Mouse (Mus musculus) lung, embryonic 14.5 days (tissue): ENCODE data around the gene Cd81. TPM values are rescaled to one million over a fixed set of nuclear protein-coding genes. Genes with fewer than 3 reads are reported as not detected.

Source experiments
- ATAC-seq: fragments of 200-750 bp; cut with Nextera tagmentation; 2 replicates; pipeline ENCODE4 v1.8.0; 2017; ENCODE audit warnings: mild to moderate bottlenecking, moderate TSS enrichment, moderate library complexity; ENCODE audit not compliant: insufficient read depth
- DNase-seq: peaks from one replicate; pipeline ENCODE4 v3.0.0-alpha.2; 2015
- H3K27ac ChIP-seq: fragments of 300-500 bp; sonication (generic); 2 replicates; pipeline ENCODE4 v1.5.1; 2014; ENCODE audit warnings: low read depth, mild to moderate bottlenecking, moderate library complexity
- H3K27me3 ChIP-seq: fragments of 300-500 bp; sonication (generic); 2 replicates; pipeline ENCODE4 v1.6.1; 2014; ENCODE audit warnings: low read length, control low read depth; ENCODE audit not compliant: insufficient read depth
- H3K36me3 ChIP-seq: fragments of 300-500 bp; sonication (generic); 2 replicates; pipeline ENCODE4 v1.6.1; 2014; ENCODE audit warnings: control low read depth; ENCODE audit not compliant: insufficient read depth
- H3K4me1 ChIP-seq: fragments of 300-500 bp; sonication (generic); 2 replicates; pipeline ENCODE4 v1.6.1; 2014; ENCODE audit warnings: antibody characterized with exemption, control low read depth; ENCODE audit not compliant: insufficient read depth
- H3K4me2 ChIP-seq: fragments of 300-500 bp; sonication (generic); 2 replicates; pipeline ENCODE4 v1.6.1; 2014; ENCODE audit warnings: mild to moderate bottlenecking
- H3K4me3 ChIP-seq: fragments of 300-500 bp; sonication (generic); 2 replicates; pipeline ENCODE4 v1.5.1; 2014; ENCODE audit warnings: low read depth, low read length
- H3K9ac ChIP-seq: fragments of 300-500 bp; sonication (generic); 2 replicates; pipeline ENCODE4 v1.6.1; 2014
- H3K9me3 ChIP-seq: fragments of 300-500 bp; sonication (generic); 2 replicates; pipeline ENCODE4 v1.6.1; 2016; ENCODE audit warnings: low read depth, low read length, control low read depth
- CTCF ChIP-seq: IDR thresholded peaks from 2 replicates; pipeline ENCODE4 v1.5.1; 2016; ENCODE audit warnings: antibody characterized with exemption, low read depth
- WGBS: fragments of 180-500 bp; shearing (Covaris S2); extraction: QIAGEN DNeasy Blood & Tissue Kit; methylation state at CpG from one replicate; pipeline ENCODE4 v1.1.7; 2014; 5-methylcytosine and 5-hydroxymethylcytosine counted together
- polyA plus RNA-seq: library from polyadenylated mRNA; unstranded; fragments of >200 nt; fragmentation: Nextera tagmentation; extraction: Ambion mirVana; gene quantifications from 2 replicates; pipeline ENCODE4 v1.2.1, GENCODE M21; 2014

Cd81 gene
- polyA plus RNA-seq, 1 experiment from 2014 or later = 667 TPM

DNA sequence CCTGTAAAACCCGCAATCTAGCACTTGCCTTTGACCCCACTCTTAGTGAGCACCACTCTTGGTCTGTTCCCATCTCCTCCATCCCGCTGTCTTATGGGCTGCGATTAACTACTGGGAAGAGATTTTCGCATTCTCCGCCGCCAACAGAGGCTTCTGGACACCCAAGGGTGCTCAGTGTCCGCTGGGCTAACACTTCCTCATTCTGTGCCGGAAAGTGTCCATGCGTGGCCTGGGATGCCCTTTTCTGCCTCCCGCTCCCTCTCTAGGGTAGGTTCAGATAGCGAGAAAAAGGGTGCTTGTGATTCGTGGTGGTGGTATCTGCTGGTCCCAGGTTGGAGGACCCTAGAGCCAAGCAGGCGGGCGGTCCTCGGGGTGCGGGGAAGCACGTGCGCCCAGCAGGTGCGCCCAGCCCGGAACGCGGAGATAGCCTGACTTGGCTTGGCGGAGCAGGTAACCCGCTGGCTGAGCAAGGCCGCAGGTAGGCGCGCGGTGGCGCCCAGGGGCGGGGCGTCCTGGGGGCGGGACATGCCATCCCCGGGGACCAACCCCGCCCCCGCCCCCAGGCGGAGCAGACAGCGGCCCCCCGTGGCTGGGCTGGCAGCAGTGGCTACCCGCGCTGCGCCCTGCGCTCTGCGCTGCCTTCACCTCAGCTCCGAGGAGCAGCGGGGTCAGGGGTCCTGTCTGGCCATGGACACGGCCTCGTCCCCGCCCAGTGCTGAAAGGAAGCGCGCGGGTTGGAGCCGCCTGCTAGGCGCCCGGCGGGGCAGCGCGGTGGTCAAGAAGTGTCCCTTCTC lies 54.3 kb downstream of the Cd81 start:
- Histone ChIP-seq H3K4me1 (peaks cover 6% of the 10 kb centered on the region; the same call in 1 of the 2 replicates), H3K9ac (no peak overlapping the region), H3K4me2 (peak overlapping the region; percentile 74), H3K9me3 (no peaks in the 10 kb centered on the region), H3K27ac (no peak overlapping the region), H3K36me3 (no peaks in the 10 kb centered on the region), H3K4me3 (peak overlapping the region; percentile 43), H3K27me3 (peaks cover 37% of the 10 kb centered on the region)
- ATAC-seq (peak; percentile 57), DNase-seq (peak; percentile 63)
- WGBS = 6% methylated on average over 54 of the region's 57 CpGs
- TF ChIP-seq CTCF = peak; percentile 18; the same call in 1 of the 2 replicates

DNA sequence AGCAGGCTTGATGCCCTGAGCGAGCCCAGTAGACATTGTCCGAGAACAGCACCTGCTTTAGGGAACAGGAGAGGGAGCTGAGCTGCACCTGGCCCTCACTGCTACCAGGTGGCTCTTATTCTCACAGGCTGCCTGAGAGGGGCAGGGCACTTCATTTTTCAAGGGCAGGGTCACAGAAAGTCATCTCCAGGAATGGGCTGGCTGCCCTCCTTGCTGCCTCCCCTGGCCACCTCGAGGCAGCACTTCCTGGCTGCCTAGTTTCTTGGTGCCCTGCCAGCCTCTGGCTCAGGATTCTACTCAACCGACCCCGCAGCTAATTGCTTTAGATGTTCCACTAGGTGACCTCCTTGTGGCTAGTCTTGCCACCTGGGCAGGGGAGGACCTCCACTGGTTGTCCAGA lies 55.7 kb downstream of the Cd81 start:
- peak; percentile 30; the same call in 1 of the 2 replicates for TF ChIP-seq CTCF
- DNase-seq (peak; percentile 51), ATAC-seq (no peak)
- Histone ChIP-seq H3K4me2 (peak overlapping the region; percentile 74; the same call in 1 of the 2 replicates), H3K27me3 (peaks cover 37% of the 10 kb centered on the region), H3K4me3 (no peak overlapping the region), H3K9ac (no peak overlapping the region), H3K36me3 (no peaks in the 10 kb centered on the region), H3K4me1 (peaks cover 6% of the 10 kb centered on the region; the same call in 1 of the 2 replicates), H3K27ac (peak overlapping the region; percentile 14; the same call in 1 of the 2 replicates), H3K9me3 (no peaks in the 10 kb centered on the region)
- WGBS = 30% methylated on average over 5 of the region's 5 CpGs

GRCm38 (mm10) chr7:143108996-143109660 lies 56.6 kb downstream of the Cd81 start:
- TF ChIP-seq CTCF = no peak
- H3K27me3 ChIP-seq = peaks cover 37% of the 10 kb centered on the region
- WGBS = 16% methylated on average over 3 of the region's 3 CpGs
- ATAC-seq = no peak
- H3K27ac ChIP-seq = peak overlapping the region; percentile 14; the same call in 1 of the 2 replicates
- H3K4me3 ChIP-seq = no peak overlapping the region
- no peak overlapping the region for H3K9ac ChIP-seq
- peak overlapping the region; percentile 26; the same call in 1 of the 2 replicates for H3K4me2 ChIP-seq
- H3K4me1 ChIP-seq = peaks cover 6% of the 10 kb centered on the region; the same call in 1 of the 2 replicates
- no peaks in the 10 kb centered on the region; the same call in 1 of the 2 replicates for H3K9me3 ChIP-seq
- peak; percentile 38 for DNase-seq
- H3K36me3 ChIP-seq = no peaks in the 10 kb centered on the region

GRCm38 (mm10) chr7:143109696-143110095 lies 57.2 kb downstream of the Cd81 start:
- no peak overlapping the region for H3K9ac ChIP-seq
- DNase-seq (no peak), ATAC-seq (0 out of 2 replicates have a peak, but pooled peaks have one; percentile 21)
- no peak for TF ChIP-seq CTCF
- peaks cover 37% of the 10 kb centered on the region for H3K27me3 ChIP-seq
- WGBS = 57% methylated on average over 3 of the region's 3 CpGs
- no peak overlapping the region for H3K27ac ChIP-seq
- peaks cover 6% of the 10 kb centered on the region; the same call in 1 of the 2 replicates for H3K4me1 ChIP-seq
- H3K4me2 ChIP-seq = peak overlapping the region; percentile 26; the same call in 1 of the 2 replicates
- H3K4me3 ChIP-seq = no peak overlapping the region
- peaks cover 2% of the 10 kb centered on the region; the same call in 1 of the 2 replicates for H3K9me3 ChIP-seq
- H3K36me3 ChIP-seq = no peaks in the 10 kb centered on the region

- TF ChIP-seq CTCF = peak; percentile 34; the same call in 1 of the 2 replicates
- Histone ChIP-seq H3K4me1 (peaks cover 6% of the 10 kb centered on the region; the same call in 1 of the 2 replicates), H3K4me2 (no peak overlapping the region), H3K27me3 (peaks cover 31% of the 10 kb centered on the region), H3K36me3 (no peaks in the 10 kb centered on the region), H3K9ac (no peak overlapping the region), H3K4me3 (no peak overlapping the region), H3K27ac (no peak overlapping the region), H3K9me3 (peaks cover 6% of the 10 kb centered on the region; the same call in 1 of the 2 replicates)
- DNase-seq (no peak), ATAC-seq (no peak)
- WGBS = 57% methylated on average over 1 of the region's 1 CpGs
Observed at GRCm38 (mm10) chr7:143110803-143111202, 58.3 kb downstream of the Cd81 start.

DNA sequence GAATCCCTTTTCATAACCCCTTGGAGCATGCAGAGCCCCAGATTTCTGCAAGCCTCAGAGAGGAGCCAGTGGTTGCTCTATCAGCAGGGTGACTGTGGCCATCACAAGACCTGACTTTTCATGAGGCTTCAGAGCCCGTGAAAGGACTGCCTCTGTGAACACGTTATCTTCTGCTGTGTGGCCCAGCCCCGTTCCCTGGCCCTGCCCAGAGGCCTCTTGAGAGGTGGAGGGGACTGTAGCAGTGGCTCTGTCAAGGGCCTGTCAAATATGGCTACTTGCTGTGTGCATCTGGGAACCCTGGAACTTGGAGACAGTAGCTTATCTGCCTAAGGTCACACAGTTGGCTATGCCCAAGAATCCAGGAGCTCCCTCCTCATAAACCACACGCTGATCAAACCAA lies 59.2 kb downstream of the Cd81 start:
- Histone ChIP-seq H3K4me3 (no peak overlapping the region), H3K9me3 (peaks cover 6% of the 10 kb centered on the region; the same call in 1 of the 2 replicates), H3K4me2 (no peak overlapping the region), H3K36me3 (no peaks in the 10 kb centered on the region), H3K27ac (no peak overlapping the region), H3K9ac (no peak overlapping the region), H3K4me1 (peaks cover 5% of the 10 kb centered on the region; the same call in 1 of the 2 replicates), H3K27me3 (peaks cover 22% of the 10 kb centered on the region)
- DNase-seq (no peak), ATAC-seq (no peak)
- WGBS = 42% methylated on average over 4 of the region's 4 CpGs
- no peak for TF ChIP-seq CTCF

DNA sequence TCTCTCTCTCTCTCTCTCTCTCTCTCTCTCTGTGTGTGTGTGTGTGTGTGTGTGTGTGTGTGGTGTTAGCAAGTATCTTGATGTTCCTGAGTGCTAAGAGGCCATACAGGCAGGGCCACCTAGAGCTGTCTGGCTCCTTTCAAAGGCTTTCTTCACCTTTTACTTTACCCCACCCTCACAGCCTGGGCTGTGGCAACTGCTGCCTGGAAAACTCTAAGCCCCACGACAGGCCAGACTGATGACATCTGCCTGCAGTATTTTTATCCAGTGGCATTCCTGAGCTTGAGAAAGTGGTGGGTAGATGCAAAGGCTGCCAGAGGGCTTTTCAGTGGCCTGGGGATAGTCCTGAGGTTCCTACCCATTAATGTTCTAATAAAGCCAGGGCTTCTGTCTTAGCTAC lies 59.9 kb downstream of the Cd81 start:
- 23% methylated on average over 1 of the region's 1 CpGs for WGBS
- ATAC-seq = no peak
- H3K27ac ChIP-seq = no peak overlapping the region

More for the DNA sequence above, 59.9 kb downstream of the Cd81 start:
- H3K9me3 ChIP-seq = peaks cover 6% of the 10 kb centered on the region; the same call in 1 of the 2 replicates
- no peak overlapping the region for H3K4me2 ChIP-seq
- DNase-seq = no peak
- H3K4me3 ChIP-seq = no peak overlapping the region
- peaks cover 3% of the 10 kb centered on the region; the same call in 1 of the 2 replicates for H3K4me1 ChIP-seq
- H3K36me3 ChIP-seq = no peaks in the 10 kb centered on the region
- H3K9ac ChIP-seq = no peak overlapping the region
- H3K27me3 ChIP-seq = peaks cover 15% of the 10 kb centered on the region
- no peak for TF ChIP-seq CTCF
